Mouse (Mus musculus) embryonic facial prominence, embryonic 11.5 days (tissue): Measurements from ENCODE around the gene Cemip. TPM values are rescaled to one million over a fixed set of nuclear protein-coding genes. Genes with fewer than 3 reads are reported as not detected.
A peak's percentile ranks its signal among the peaks of the same experiment; 100 is the strongest.
"Not testable (repeated sequence)": the region's sequence is repeated elsewhere in the genome, so short reads cannot be mapped to it uniquely, and the experiment has no call there.

ENCODE experiments used
- ATAC-seq: fragments of 200-750 bp; cut with Nextera tagmentation; replicated peaks from 2 replicates; pipeline ENCODE4 v1.8.0; 2017; ENCODE audit warnings: low read depth; ENCODE audit not compliant: insufficient number of reproducible peaks, low FRiP score, low TSS enrichment
- DNase-seq: peaks from one replicate; pipeline ENCODE4 v3.0.0-alpha.2; 2015; ENCODE audit warnings: low spot score
- H3K27ac ChIP-seq: fragments of 300-500 bp; sonication (generic); replicated peaks from 2 replicates; pipeline ENCODE4 v1.5.1; 2014; ENCODE audit warnings: mild to moderate bottlenecking, low read depth, low read length, control low read depth
- H3K27me3 ChIP-seq: fragments of 300-500 bp; sonication (generic); 2 replicates; pipeline ENCODE4 v1.6.1; 2014; ENCODE audit warnings: mild to moderate bottlenecking, low read length, moderate library complexity, mixed read lengths; ENCODE audit not compliant: control insufficient read depth, insufficient read depth
- H3K36me3 ChIP-seq: fragments of 300-500 bp; sonication (generic); replicated peaks from 2 replicates; pipeline ENCODE4 v1.6.1; 2014; ENCODE audit warnings: low read depth, mild to moderate bottlenecking, low read length, moderate library complexity, mixed read lengths; ENCODE audit not compliant: control insufficient read depth, insufficient read depth
- H3K4me1 ChIP-seq: fragments of 300-500 bp; sonication (generic); 2 replicates; pipeline ENCODE4 v1.6.1; 2014; ENCODE audit warnings: low read length, mixed read lengths; ENCODE audit not compliant: control insufficient read depth, insufficient read depth
- H3K4me2 ChIP-seq: fragments of 300-500 bp; sonication (generic); 2 replicates; pipeline ENCODE4 v1.6.1; 2014; ENCODE audit warnings: low read depth, mild to moderate bottlenecking, control low read depth, low read length, moderate library complexity
- H3K4me3 ChIP-seq: fragments of 300-500 bp; sonication (generic); 2 replicates; pipeline ENCODE4 v1.5.1; 2014; ENCODE audit warnings: low read depth, low read length, control low read depth
- H3K9ac ChIP-seq: fragments of 300-500 bp; sonication (generic); replicated peaks from 2 replicates; pipeline ENCODE4 v1.6.1; 2014; ENCODE audit warnings: mild to moderate bottlenecking, control low read depth, low read length
- H3K9me3 ChIP-seq: fragments of 300-500 bp; sonication (generic); replicated peaks from 2 replicates; pipeline ENCODE4 v1.6.1; 2016; ENCODE audit warnings: mild to moderate bottlenecking, low read length, inconsistent platforms, mixed read lengths; ENCODE audit not compliant: control insufficient read depth
- WGBS: fragments of 180-500 bp; shearing (Covaris S2); extraction: QIAGEN DNeasy Blood & Tissue Kit; methylation state at CpG from one replicate; pipeline ENCODE4 v1.1.7; 2014; 5-methylcytosine and 5-hydroxymethylcytosine counted together
- polyA plus RNA-seq: library from polyadenylated mRNA; unstranded; fragments of >200 nt; fragmentation: Nextera tagmentation; extraction: Ambion mirVana; gene quantifications from 2 replicates; pipeline ENCODE4 v1.2.1, GENCODE M21; 2014

The Cemip gene
- 0.58 and 0.78 TPM in 2 replicates for polyA plus RNA-seq

DNA sequence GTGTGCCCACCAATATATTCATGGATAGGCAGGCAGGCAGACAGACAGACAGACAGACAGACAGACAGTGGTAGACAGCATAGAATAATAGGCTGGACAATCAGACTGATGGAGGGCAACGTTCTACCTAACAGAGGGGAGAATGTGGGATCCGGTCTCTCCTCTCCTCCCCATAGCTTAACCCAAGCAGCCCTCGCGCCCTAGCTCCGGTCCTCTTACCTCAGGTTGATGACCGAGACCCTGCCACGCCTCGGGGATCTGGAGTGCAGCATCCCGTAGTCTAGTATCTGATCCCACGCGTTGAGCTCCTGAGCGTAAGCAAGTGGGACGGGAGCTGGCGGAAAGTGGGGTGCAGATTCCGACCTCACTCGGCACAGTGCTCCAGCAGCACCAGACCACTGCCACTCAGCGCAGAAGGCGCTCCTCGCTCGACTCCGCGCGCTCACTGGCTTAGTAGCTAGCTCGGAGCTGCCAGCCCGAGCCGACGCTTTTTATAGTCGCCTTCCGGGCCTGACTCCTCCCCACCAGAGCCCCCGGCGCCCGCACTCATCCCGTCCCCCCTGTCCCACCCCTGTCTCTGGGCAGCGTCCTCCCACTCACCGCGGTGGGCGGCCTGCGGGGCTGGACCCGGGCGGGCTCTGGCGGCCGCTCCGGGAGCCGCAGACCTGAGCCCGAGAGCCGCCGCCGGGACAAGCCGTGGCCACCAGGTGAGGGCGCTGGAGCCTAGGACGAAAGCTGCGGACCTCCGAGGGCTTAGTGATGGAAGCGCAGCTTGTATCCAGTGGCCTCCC, at the start of gene Cemip:
Gene Cemip (minus strand): TSS at position 464 of the 791 bp plus-strand sequence.
- Histone ChIP-seq H3K4me2 (peak within 1 kb of the TSS; percentile 83), H3K27ac (no peak within 1 kb of the TSS), H3K4me3 (peak within 1 kb of the TSS; percentile 38), H3K9ac (no peak within 1 kb of the TSS), H3K27me3 (peaks cover 8% of the 10 kb centered on the region), H3K36me3 (no peaks in the 10 kb centered on the region), H3K4me1 (no peaks in the 10 kb centered on the region; the same call in 1 of the 2 replicates), H3K9me3 (no peaks in the 10 kb centered on the region)
- 1% methylated on average over 54 of the region's 54 CpGs for whole genome bisulfite sequencing
- peak; percentile 86 for ATAC-seq
- peak; percentile 87 for DNase-seq

DNA sequence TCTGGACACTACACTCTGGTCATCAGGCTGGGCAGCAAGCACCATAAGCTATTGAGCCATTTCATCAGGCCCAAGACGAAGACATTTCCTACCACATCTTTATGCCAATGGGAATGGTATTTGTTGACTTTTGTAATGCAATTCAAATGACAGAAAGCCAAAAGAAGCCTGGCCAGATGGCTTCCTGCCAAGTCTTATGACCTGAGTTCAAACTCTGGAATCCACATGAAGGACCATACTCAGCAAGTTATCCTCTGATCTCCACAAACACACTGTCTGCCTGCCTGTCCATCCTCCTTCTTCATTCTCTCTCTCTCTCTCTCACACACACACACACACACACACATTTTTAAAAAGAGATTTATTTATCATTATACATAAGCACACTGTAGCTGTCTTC, 46.4 kb upstream of the Cemip start:
- WGBS, result 67% methylated on average over 1 of the region's 1 CpGs
- H3K4me3 ChIP-seq, result no peak overlapping the region
- H3K27me3 ChIP-seq, result no peaks in the 10 kb centered on the region
- no peaks in the 10 kb centered on the region for H3K36me3 ChIP-seq
- DNase-seq (no peak), ATAC-seq (no peak)
- H3K4me2 ChIP-seq, result no peak overlapping the region
- peaks cover 3% of the 10 kb centered on the region; the same call in 1 of the 2 replicates for H3K4me1 ChIP-seq
- no peaks in the 10 kb centered on the region for H3K9me3 ChIP-seq
- no peak overlapping the region for H3K27ac ChIP-seq
- no peak overlapping the region for H3K9ac ChIP-seq

DNA sequence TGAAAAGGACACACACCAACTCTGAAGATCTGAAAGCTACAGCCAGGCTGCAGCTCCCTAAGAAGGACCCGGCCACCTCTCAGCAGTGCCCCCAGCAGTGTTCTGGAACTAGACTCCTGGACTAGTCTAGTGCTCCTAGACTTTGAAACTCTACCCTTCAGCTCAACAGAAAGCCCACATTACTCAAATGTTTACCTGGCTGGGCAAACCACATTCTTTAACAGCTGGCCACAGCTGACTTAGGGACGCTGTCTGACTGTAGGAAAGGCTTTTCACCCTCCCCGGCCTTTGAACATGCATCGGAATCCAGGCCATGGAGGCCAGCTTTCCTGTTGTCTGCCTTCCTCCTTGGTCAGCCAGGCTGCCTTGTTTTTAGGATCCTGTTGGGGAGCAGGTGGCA, 45.4 kb upstream of the Cemip start:
- Histone ChIP-seq H3K27me3 (no peaks in the 10 kb centered on the region), H3K9ac (no peak overlapping the region), H3K4me3 (no peak overlapping the region), H3K4me2 (no peak overlapping the region), H3K9me3 (no peaks in the 10 kb centered on the region), H3K4me1 (peaks cover 3% of the 10 kb centered on the region; the same call in 1 of the 2 replicates), H3K27ac (no peak overlapping the region), H3K36me3 (no peaks in the 10 kb centered on the region)
- ATAC-seq (no peak), DNase-seq (no peak)
- 75% methylated on average over 4 of the region's 4 CpGs for WGBS

DNA sequence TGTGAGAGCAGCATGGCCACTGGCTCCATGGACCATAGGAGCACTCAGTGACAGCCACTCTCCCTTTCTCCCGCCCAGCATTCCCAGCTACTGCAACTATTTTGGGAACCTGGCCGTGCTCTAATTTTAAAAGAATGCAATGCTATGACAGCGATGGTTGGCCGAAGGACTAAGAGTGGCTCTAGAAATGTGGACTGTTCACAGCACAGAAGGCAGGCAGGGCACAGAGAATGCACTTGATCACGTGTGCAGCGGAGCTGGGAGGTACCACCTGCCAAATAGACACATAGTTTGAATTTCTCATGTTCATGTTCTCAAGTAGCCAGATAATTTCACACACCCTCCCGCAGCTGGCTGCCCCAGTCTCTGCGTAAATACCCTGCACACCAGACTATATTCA, 42.4 kb upstream of the Cemip start:
- H3K27me3 ChIP-seq, result no peaks in the 10 kb centered on the region
- peaks cover 3% of the 10 kb centered on the region; the same call in 1 of the 2 replicates for H3K4me1 ChIP-seq
- H3K27ac ChIP-seq, result no peak overlapping the region
- H3K4me2 ChIP-seq, result no peak overlapping the region
- DNase-seq (peak; percentile 44), ATAC-seq (peak; percentile 72; the same call in 1 of the 2 replicates)
- 55% methylated on average over 8 of the region's 8 CpGs for WGBS
- no peak overlapping the region for H3K4me3 ChIP-seq
- H3K9ac ChIP-seq, result no peak overlapping the region
- no peaks in the 10 kb centered on the region for H3K36me3 ChIP-seq
- H3K9me3 ChIP-seq, result no peaks in the 10 kb centered on the region

DNA sequence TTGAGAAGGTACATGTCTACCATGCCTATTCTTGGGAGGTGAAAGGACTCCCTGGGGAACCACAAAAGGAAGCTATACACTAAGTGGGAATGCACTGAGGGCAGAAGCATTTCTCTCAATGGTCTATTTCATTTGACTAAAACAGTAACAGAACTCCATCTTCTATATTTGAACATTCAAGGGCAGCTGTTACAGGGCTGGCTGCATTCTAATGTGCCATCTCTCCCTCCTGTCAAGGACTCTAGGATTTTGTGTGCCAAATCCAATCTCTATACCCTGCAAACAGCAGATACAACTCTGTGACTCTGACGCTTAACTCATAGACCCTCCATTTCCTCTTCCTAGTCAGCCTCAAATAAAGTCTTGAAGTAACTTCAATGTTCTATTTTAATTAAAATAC, 39.4 kb upstream of the Cemip start:
- H3K4me1 ChIP-seq, result peaks cover 6% of the 10 kb centered on the region; the same call in 1 of the 2 replicates
- H3K27me3 ChIP-seq, result no peaks in the 10 kb centered on the region
- no peaks in the 10 kb centered on the region for H3K9me3 ChIP-seq
- no peak for DNase-seq
- no peak overlapping the region for H3K27ac ChIP-seq
- H3K9ac ChIP-seq, result no peak overlapping the region
- ATAC-seq, result no peak
- 90% methylated on average over 1 of the region's 1 CpGs for WGBS
- no peak overlapping the region for H3K4me2 ChIP-seq
- H3K36me3 ChIP-seq, result no peaks in the 10 kb centered on the region
- no peak overlapping the region for H3K4me3 ChIP-seq

DNA sequence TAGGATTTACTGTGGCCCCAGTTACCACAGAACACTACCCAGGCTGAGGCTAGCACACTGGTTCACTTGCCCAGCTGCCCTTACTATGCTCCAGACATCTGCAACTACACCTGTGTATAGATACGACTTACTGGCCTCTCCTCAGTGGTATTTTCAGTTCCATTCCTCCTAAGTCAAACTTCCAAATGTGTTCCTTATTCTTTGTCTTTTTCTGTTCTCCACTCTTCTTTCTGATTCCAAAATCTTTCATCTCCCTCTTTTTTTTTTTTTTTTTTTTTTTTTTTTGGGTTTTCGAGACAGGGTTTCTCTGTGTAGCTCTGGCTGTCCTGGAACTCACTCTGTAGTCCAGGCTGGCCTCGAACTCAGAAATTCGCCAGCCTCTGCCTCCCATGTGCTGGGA, 37.3 kb upstream of the Cemip start:
- H3K27me3 ChIP-seq, H3K9ac ChIP-seq, H3K36me3 ChIP-seq, H3K9me3 ChIP-seq, DNase-seq, H3K27ac ChIP-seq, H3K4me3 ChIP-seq, H3K4me2 ChIP-seq, H3K4me1 ChIP-seq, ATAC-seq: not testable (repeated sequence)
- 92% methylated on average over 3 of the region's 4 CpGs for WGBS

DNA sequence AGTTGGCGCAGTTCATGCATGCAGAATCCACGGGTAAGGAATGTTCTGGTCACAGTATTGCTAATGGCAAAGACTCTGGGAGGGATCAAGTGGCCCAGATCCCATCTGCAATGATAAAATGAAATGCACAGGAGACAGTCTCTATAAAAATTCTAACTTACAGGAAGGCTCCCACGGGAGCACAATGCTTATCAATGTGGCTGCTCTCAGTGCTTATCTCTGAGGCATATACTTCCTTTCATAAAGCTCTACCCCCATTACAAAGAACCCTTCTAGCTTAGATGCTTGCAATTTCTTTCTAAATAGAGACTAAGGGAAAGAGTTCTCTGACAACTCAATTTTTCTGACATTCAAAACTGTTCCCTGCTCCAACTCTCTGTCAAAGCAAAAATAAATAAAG, 35.5 kb upstream of the Cemip start:
- no peak overlapping the region for H3K9ac ChIP-seq
- no peaks in the 10 kb centered on the region for H3K27me3 ChIP-seq
- 88% methylated on average over 3 of the region's 3 CpGs for WGBS
- ATAC-seq (no peak), DNase-seq (no peak)
- no peaks in the 10 kb centered on the region for H3K9me3 ChIP-seq
- no peaks in the 10 kb centered on the region for H3K36me3 ChIP-seq
- H3K4me1 ChIP-seq, result peaks cover 9% of the 10 kb centered on the region
- H3K27ac ChIP-seq, result no peak overlapping the region
- no peak overlapping the region for H3K4me2 ChIP-seq
- no peak overlapping the region for H3K4me3 ChIP-seq

DNA sequence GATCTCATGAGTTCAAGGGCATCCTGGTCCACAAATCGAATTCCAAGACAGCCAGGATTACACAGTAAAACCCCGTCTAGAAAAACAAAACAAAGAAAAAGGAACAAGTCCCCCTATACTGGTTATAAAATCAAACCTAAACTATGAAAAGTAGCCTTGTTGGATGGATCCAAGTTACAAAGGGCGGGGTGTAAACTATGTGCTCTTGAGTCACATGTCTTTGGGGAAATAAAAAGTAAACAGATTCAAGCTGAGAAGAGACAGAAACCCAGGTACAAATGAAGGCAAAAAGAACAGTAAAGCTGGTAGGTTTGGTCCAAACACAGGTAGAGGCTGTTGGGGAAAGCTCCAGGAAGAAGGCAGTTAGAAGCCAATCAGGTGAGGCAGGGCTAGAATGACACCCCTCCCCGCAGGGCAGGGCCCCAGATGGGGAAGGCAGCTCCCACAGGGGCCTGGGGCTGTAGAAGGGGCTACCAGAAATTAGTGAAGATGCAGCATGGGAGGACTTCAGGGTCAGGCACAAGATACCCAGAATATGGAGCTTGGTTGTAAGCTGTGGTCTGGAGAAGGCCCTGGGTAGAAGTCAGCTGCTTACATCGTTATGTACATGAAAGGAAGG, 33.9 kb upstream of the Cemip start:
- DNase-seq (no peak), ATAC-seq (no peak)
- Histone ChIP-seq H3K9me3 (no peaks in the 10 kb centered on the region), H3K4me2 (no peak overlapping the region), H3K4me3 (no peak overlapping the region), H3K9ac (no peak overlapping the region; the same call in 1 of the 2 replicates), H3K27ac (no peak overlapping the region), H3K27me3 (no peaks in the 10 kb centered on the region), H3K4me1 (peaks cover 9% of the 10 kb centered on the region), H3K36me3 (no peaks in the 10 kb centered on the region)
- 62% methylated on average over 5 of the region's 5 CpGs for WGBS
